Mouse (Mus musculus): Measurements from ENCODE around the gene Gpr132. TPM values are rescaled to one million over a fixed set of nuclear protein-coding genes. Genes with fewer than 3 reads are reported as not detected.

The Gpr132 gene
- polyA plus RNA-seq, 1 experiment from 2014 or later, result 0.15 TPM

DNA sequence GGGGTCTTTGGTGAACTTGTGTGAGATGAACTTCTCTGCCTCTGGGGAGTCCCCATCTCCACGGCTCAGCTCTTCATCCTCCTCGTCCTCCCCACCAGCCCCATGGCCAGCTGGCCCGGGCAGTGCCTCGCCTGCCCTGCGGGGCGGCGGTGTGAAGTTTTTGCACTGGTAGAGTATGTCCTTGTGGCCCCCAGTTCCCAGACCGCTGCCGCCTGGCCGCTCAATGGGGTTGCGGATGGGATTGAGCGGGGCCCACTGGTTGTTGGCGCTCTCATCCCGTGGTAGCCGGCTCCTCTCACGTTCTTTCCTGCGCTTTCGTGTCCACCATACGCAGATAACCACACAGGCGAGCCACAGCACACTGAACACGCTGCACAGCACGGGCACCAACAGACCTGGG is 41.0 kb upstream of the Gpr132 start:
- H3K27ac ChIP-seq (replicated peaks; ENCODE audit: low read depth, low read length), result no peak overlapping the region
- no peak overlapping the region for H3K4me3 ChIP-seq (ENCODE audit: low read depth, low read length)
- H3K9me3 ChIP-seq (replicated peaks; ENCODE audit: control insufficient read depth, low read length), result no peaks in the 10 kb centered on the region
- ATAC-seq (replicated peaks; ENCODE audit: insufficient number of reproducible peaks, low FRiP score, low TSS enrichment, low read depth) (no peak), DNase-seq (ENCODE audit: low spot score) (no peak)
- no peaks in the 10 kb centered on the region for H3K27me3 ChIP-seq (ENCODE audit: control insufficient read depth, insufficient read depth, low read length)
- no peak overlapping the region for H3K4me2 ChIP-seq (ENCODE audit: low read depth, low read length)
- no peaks in the 10 kb centered on the region for H3K4me1 ChIP-seq (ENCODE audit: control insufficient read depth, insufficient read depth, low read length)
- no peaks in the 10 kb centered on the region for H3K36me3 ChIP-seq (replicated peaks; ENCODE audit: control insufficient read depth, insufficient read depth, low read depth, low read length)
- no peak overlapping the region for H3K9ac ChIP-seq (replicated peaks; ENCODE audit: low read length)
- 93% methylated on average over 22 of the region's 22 CpGs for WGBS

DNA sequence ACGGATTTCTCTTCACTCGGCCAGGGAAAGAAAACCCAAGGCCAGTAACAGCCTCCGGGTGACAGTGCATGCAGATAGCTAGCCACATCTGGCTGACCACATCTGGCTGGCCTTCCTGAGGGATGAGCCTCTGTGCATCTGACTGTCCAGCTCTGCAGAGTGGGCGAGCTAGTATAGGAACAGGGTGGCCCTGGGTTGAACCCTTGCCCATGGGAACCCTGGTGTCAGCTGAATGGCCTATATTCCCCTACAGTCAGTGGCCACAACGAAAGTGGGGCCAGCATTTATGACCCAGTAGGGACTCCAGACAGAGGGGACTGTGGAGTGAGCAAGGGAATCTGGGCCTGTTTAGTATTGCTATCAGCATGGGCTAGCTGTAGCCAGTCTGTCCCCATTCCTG is 37.0 kb upstream of the Gpr132 start:
- Histone ChIP-seq H3K9me3 (replicated peaks; ENCODE audit: control insufficient read depth, low read length) (no peaks in the 10 kb centered on the region), H3K36me3 (replicated peaks; ENCODE audit: control insufficient read depth, insufficient read depth, low read depth, low read length) (no peaks in the 10 kb centered on the region), H3K9ac (replicated peaks; ENCODE audit: low read length) (no peak overlapping the region), H3K4me1 (ENCODE audit: control insufficient read depth, insufficient read depth, low read length) (no peaks in the 10 kb centered on the region), H3K27ac (replicated peaks; ENCODE audit: low read depth, low read length) (no peak overlapping the region), H3K4me2 (ENCODE audit: low read depth, low read length) (no peak overlapping the region), H3K27me3 (ENCODE audit: control insufficient read depth, insufficient read depth, low read length) (no peaks in the 10 kb centered on the region), H3K4me3 (ENCODE audit: low read depth, low read length) (no peak overlapping the region)
- WGBS, result 86% methylated on average over 5 of the region's 5 CpGs
- no peak for ATAC-seq (replicated peaks; ENCODE audit: insufficient number of reproducible peaks, low FRiP score, low TSS enrichment, low read depth)
- no peak for DNase-seq (ENCODE audit: low spot score)

GRCm38 (mm10) chr12:112903941-112904340 is 35.9 kb upstream of the Gpr132 start:
- Histone ChIP-seq H3K4me3 (ENCODE audit: low read depth, low read length) (no peak overlapping the region), H3K36me3 (replicated peaks; ENCODE audit: control insufficient read depth, insufficient read depth, low read depth, low read length) (no peaks in the 10 kb centered on the region), H3K4me2 (ENCODE audit: low read depth, low read length) (no peak overlapping the region), H3K4me1 (ENCODE audit: control insufficient read depth, insufficient read depth, low read length) (no peaks in the 10 kb centered on the region), H3K27me3 (ENCODE audit: control insufficient read depth, insufficient read depth, low read length) (no peaks in the 10 kb centered on the region), H3K9me3 (replicated peaks; ENCODE audit: control insufficient read depth, low read length) (no peaks in the 10 kb centered on the region), H3K27ac (replicated peaks; ENCODE audit: low read depth, low read length) (no peak overlapping the region), H3K9ac (replicated peaks; ENCODE audit: low read length) (no peak overlapping the region)
- no peak for DNase-seq (ENCODE audit: low spot score)
- no peak for ATAC-seq (replicated peaks; ENCODE audit: insufficient number of reproducible peaks, low FRiP score, low TSS enrichment, low read depth)
- WGBS, result 67% methylated on average over 8 of the region's 8 CpGs

DNA sequence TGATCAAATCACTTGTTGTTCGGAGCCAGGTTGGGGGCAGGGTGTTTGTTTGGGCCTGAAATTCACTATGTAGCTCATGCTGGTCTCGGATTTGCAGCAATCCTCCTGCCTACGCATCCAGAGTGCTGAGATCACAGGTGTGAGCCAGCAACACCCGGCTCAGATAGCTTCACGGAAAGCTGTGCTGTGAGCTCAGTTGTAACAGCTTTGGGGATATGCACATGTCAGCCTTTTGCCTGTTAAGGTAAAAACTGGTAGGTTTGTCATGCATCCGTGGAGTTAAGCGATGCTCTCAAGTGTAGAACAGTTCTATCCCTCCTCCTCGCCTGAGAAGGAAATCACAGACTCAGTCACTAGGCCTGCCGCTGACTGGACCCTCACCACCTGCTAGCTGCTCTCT is 32.6 kb upstream of the Gpr132 start:
- Histone ChIP-seq H3K27ac (replicated peaks; ENCODE audit: low read depth, low read length) (no peak overlapping the region), H3K9me3 (replicated peaks; ENCODE audit: control insufficient read depth, low read length) (no peaks in the 10 kb centered on the region), H3K9ac (replicated peaks; ENCODE audit: low read length) (no peak overlapping the region), H3K4me1 (ENCODE audit: control insufficient read depth, insufficient read depth, low read length) (no peaks in the 10 kb centered on the region), H3K4me3 (ENCODE audit: low read depth, low read length) (no peak overlapping the region), H3K36me3 (replicated peaks; ENCODE audit: control insufficient read depth, insufficient read depth, low read depth, low read length) (no peaks in the 10 kb centered on the region), H3K27me3 (ENCODE audit: control insufficient read depth, insufficient read depth, low read length) (no peaks in the 10 kb centered on the region), H3K4me2 (ENCODE audit: low read depth, low read length) (no peak overlapping the region)
- ATAC-seq (replicated peaks; ENCODE audit: insufficient number of reproducible peaks, low FRiP score, low TSS enrichment, low read depth) (no peak), DNase-seq (ENCODE audit: low spot score) (no peak)
- 85% methylated on average over 9 of the region's 9 CpGs for WGBS

- WGBS, result 62% methylated on average over 4 of the region's 4 CpGs
Observed at GRCm38 (mm10) chr12:112898960-112899359, 30.9 kb upstream of the Gpr132 start.

DNA sequence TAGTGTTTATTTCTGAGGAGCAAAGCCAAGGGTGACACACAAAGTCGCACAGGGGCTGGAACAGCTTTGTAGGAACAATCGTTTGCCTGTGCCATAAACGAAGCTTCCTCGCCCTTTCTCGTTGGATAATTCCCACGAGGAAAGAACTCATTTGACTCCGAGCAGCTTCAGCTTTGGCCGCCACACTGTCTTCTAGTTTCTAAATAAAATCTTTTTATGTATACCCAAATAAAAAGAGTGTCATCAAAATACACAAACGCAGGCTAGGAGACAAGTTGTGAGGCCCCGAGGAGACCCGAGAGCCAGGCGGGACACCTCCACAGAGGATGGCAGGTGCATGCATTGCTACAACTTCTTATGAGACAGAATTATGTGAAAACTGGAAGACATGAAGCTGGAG is 30.3 kb upstream of the Gpr132 start:
- DNase-seq (ENCODE audit: low spot score) (no peak), ATAC-seq (replicated peaks; ENCODE audit: insufficient number of reproducible peaks, low FRiP score, low TSS enrichment, low read depth) (no peak)
- 78% methylated on average over 12 of the region's 12 CpGs for WGBS
- H3K4me1 ChIP-seq (ENCODE audit: control insufficient read depth, insufficient read depth, low read length), result no peaks in the 10 kb centered on the region
- H3K27me3 ChIP-seq (ENCODE audit: control insufficient read depth, insufficient read depth, low read length), result no peaks in the 10 kb centered on the region
- no peak overlapping the region for H3K4me3 ChIP-seq (ENCODE audit: low read depth, low read length)
- H3K9ac ChIP-seq (replicated peaks; ENCODE audit: low read length), result no peak overlapping the region
- no peak overlapping the region for H3K27ac ChIP-seq (replicated peaks; ENCODE audit: low read depth, low read length)
- H3K9me3 ChIP-seq (replicated peaks; ENCODE audit: control insufficient read depth, low read length), result no peaks in the 10 kb centered on the region
- no peaks in the 10 kb centered on the region for H3K36me3 ChIP-seq (replicated peaks; ENCODE audit: control insufficient read depth, insufficient read depth, low read depth, low read length)
- no peak overlapping the region for H3K4me2 ChIP-seq (ENCODE audit: low read depth, low read length)

More at GRCm38 (mm10) chr12:112898960-112899359, 30.9 kb upstream of the Gpr132 start:
- no peak overlapping the region for H3K27ac ChIP-seq (replicated peaks; ENCODE audit: low read depth, low read length)
- no peak for ATAC-seq (replicated peaks; ENCODE audit: insufficient number of reproducible peaks, low FRiP score, low TSS enrichment, low read depth)
- no peaks in the 10 kb centered on the region for H3K27me3 ChIP-seq (ENCODE audit: control insufficient read depth, insufficient read depth, low read length)
- H3K36me3 ChIP-seq (replicated peaks; ENCODE audit: control insufficient read depth, insufficient read depth, low read depth, low read length), result no peaks in the 10 kb centered on the region
- H3K4me1 ChIP-seq (ENCODE audit: control insufficient read depth, insufficient read depth, low read length), result no peaks in the 10 kb centered on the region
- DNase-seq (ENCODE audit: low spot score), result no peak
- H3K4me2 ChIP-seq (ENCODE audit: low read depth, low read length), result no peak overlapping the region
- no peak overlapping the region for H3K9ac ChIP-seq (replicated peaks; ENCODE audit: low read length)
- H3K4me3 ChIP-seq (ENCODE audit: low read depth, low read length), result no peak overlapping the region
- H3K9me3 ChIP-seq (replicated peaks; ENCODE audit: control insufficient read depth, low read length), result no peaks in the 10 kb centered on the region

- Histone ChIP-seq H3K9me3 (replicated peaks; ENCODE audit: control insufficient read depth, low read length) (no peaks in the 10 kb centered on the region), H3K4me3 (ENCODE audit: low read depth, low read length) (no peak overlapping the region), H3K36me3 (replicated peaks; ENCODE audit: control insufficient read depth, insufficient read depth, low read depth, low read length) (no peaks in the 10 kb centered on the region), H3K27ac (replicated peaks; ENCODE audit: low read depth, low read length) (no peak overlapping the region), H3K4me1 (ENCODE audit: control insufficient read depth, insufficient read depth, low read length) (no peaks in the 10 kb centered on the region), H3K27me3 (ENCODE audit: control insufficient read depth, insufficient read depth, low read length) (no peaks in the 10 kb centered on the region), H3K4me2 (ENCODE audit: low read depth, low read length) (peak overlapping the region; percentile 13; the same call in 1 of the 2 replicates), H3K9ac (replicated peaks; ENCODE audit: low read length) (0 out of 2 replicates have a peak overlapping the region, but pooled peaks have one; percentile 22)
- DNase-seq (ENCODE audit: low spot score) (peak; percentile 23), ATAC-seq (replicated peaks; ENCODE audit: insufficient number of reproducible peaks, low FRiP score, low TSS enrichment, low read depth) (peak; percentile 77; the same call in 1 of the 2 replicates)
- whole genome bisulfite sequencing, result 39% methylated on average over 16 of the region's 16 CpGs
Observed at GRCm38 (mm10) chr12:112897522-112898212, 29.6 kb upstream of the Gpr132 start.

DNA sequence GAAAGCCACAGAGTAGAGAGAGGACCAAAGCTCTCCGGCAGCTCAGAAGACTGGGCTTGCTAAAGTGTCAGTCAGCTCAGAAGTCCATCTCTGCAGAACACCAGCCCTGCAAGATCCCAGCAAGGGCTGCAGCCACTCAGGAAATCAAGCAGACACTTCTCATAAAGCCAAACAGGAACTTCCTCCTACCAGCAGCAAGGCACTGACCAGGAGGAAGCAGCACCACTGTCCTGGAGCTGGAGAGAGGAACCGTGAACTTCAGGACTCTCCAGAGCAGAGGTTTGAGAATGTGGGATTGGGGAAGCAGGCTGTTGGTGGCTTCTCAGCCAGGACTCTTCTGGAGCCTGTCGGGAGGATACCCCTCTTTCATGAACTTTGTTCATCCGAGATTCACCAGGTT is 26.9 kb upstream of the Gpr132 start:
- H3K4me2 ChIP-seq (ENCODE audit: low read depth, low read length), result no peak overlapping the region
- H3K9ac ChIP-seq (replicated peaks; ENCODE audit: low read length), result no peak overlapping the region
- DNase-seq (ENCODE audit: low spot score) (no peak), ATAC-seq (replicated peaks; ENCODE audit: insufficient number of reproducible peaks, low FRiP score, low TSS enrichment, low read depth) (no peak)
- WGBS, result 64% methylated on average over 4 of the region's 4 CpGs
- no peaks in the 10 kb centered on the region for H3K4me1 ChIP-seq (ENCODE audit: control insufficient read depth, insufficient read depth, low read length)
- H3K4me3 ChIP-seq (ENCODE audit: low read depth, low read length), result no peak overlapping the region
- no peaks in the 10 kb centered on the region for H3K36me3 ChIP-seq (replicated peaks; ENCODE audit: control insufficient read depth, insufficient read depth, low read depth, low read length)
- H3K9me3 ChIP-seq (replicated peaks; ENCODE audit: control insufficient read depth, low read length), result no peaks in the 10 kb centered on the region
- H3K27me3 ChIP-seq (ENCODE audit: control insufficient read depth, insufficient read depth, low read length), result no peaks in the 10 kb centered on the region
- 0 out of 2 replicates have a peak overlapping the region, but pooled peaks have one; percentile 7 for H3K27ac ChIP-seq (replicated peaks; ENCODE audit: low read depth, low read length)
